Mouse (Mus musculus) cortical plate, adult 2 months (tissue): Measurements from ENCODE around the gene Igdcc3.

Experiments
- CTCF ChIP-seq: fragments of 200-500 bp; IDR thresholded peaks from 2 replicates; pipeline ENCODE4 v1.5.1; 2011; ENCODE audit warnings: mild to moderate bottlenecking, control low read depth, low read length; ENCODE audit not compliant: insufficient read depth; ENCODE audit errors: extremely low read depth
- POLR2A ChIP-seq: fragments of 200-500 bp; IDR thresholded peaks from 2 replicates; pipeline ENCODE4 v1.6.1; 2011; ENCODE audit warnings: mild to moderate bottlenecking, low read length, control low read depth; ENCODE audit not compliant: insufficient read depth; ENCODE audit errors: extremely low read depth

- TF ChIP-seq CTCF (no peak), POLR2A (0 out of 2 replicates have a peak, but pooled peaks have one; percentile 21)
Measured at GRCm38 (mm10) chr9:65140936-65141305, at the start of gene Igdcc3.
